Mouse (Mus musculus) MEL (cell line): ENCODE results near the gene A930002H24Rik.

ENCODE experiments used
- NRF1 ChIP-seq: IDR thresholded peaks from 2 replicates; pipeline ENCODE4 v1.6.1; 2014; ENCODE audit warnings: low read depth, mild to moderate bottlenecking, inconsistent platforms, low read length, improper control_type of control experiment, moderate library complexity; ENCODE audit not compliant: poor library complexity, insufficient read depth, severe bottlenecking
- RAD21 ChIP-seq: IDR thresholded peaks from 2 replicates; pipeline ENCODE4 v1.6.1; 2011; ENCODE audit warnings: mild to moderate bottlenecking, low read depth, low read length, improper control_type of control experiment
- SIN3A ChIP-seq: IDR thresholded peaks from 2 replicates; pipeline ENCODE4 v1.6.1; 2012; ENCODE audit warnings: low read length, improper control_type of control experiment, inconsistent platforms

- TF ChIP-seq NRF1 (no peak), SIN3A (peak; percentile 46; the same call in 1 of the 2 replicates), RAD21 (no peak)
Observed at GRCm38 (mm10) chr17:63826767-63827166, 36.8 kb downstream of the A930002H24Rik start.
